Mouse (Mus musculus) hindbrain, embryonic 16.5 days (tissue): ENCODE data around the gene Zmiz1. TPM values are rescaled to one million over a fixed set of nuclear protein-coding genes. Genes with fewer than 3 reads are reported as not detected.
A peak's percentile ranks its signal among the peaks of the same experiment; 100 is the strongest.

Experiments used
- ATAC-seq: fragments of 200-750 bp; cut with Nextera tagmentation; 2 replicates; pipeline ENCODE4 v1.8.0; 2017; ENCODE audit warnings: moderate TSS enrichment, moderate library complexity
- H3K27ac ChIP-seq: fragments of 300-500 bp; sonication (generic); 2 replicates; pipeline ENCODE4 v1.5.1; 2014; ENCODE audit warnings: low read depth, mild to moderate bottlenecking, control low read depth, low read length, moderate library complexity
- H3K27me3 ChIP-seq: fragments of 300-500 bp; sonication (generic); replicated peaks from 2 replicates; pipeline ENCODE4 v1.6.1; 2014; ENCODE audit warnings: low read length; ENCODE audit not compliant: control insufficient read depth, insufficient read depth
- H3K36me3 ChIP-seq: fragments of 300-500 bp; sonication (generic); 2 replicates; pipeline ENCODE4 v1.6.1; 2014; ENCODE audit warnings: mild to moderate bottlenecking, low read length, moderate library complexity, mixed read lengths; ENCODE audit not compliant: control insufficient read depth, insufficient read depth
- H3K4me1 ChIP-seq: fragments of 300-500 bp; sonication (generic); 2 replicates; pipeline ENCODE4 v1.6.1; 2014; ENCODE audit warnings: low read depth, low read length; ENCODE audit not compliant: control insufficient read depth, insufficient read depth
- H3K4me2 ChIP-seq: fragments of 300-500 bp; sonication (generic); 2 replicates; pipeline ENCODE4 v1.6.1; 2014; ENCODE audit warnings: mild to moderate bottlenecking, low read length, control low read depth, moderate library complexity
- H3K4me3 ChIP-seq: fragments of 300-500 bp; sonication (generic); 2 replicates; pipeline ENCODE4 v1.5.1; 2014; ENCODE audit warnings: mild to moderate bottlenecking, low read length, control low read depth, moderate library complexity
- H3K9ac ChIP-seq: fragments of 300-500 bp; sonication (generic); 2 replicates; pipeline ENCODE4 v1.6.1; 2014; ENCODE audit warnings: low read depth, mild to moderate bottlenecking, control low read depth, low read length, moderate library complexity
- H3K9me3 ChIP-seq: fragments of 300-500 bp; sonication (generic); 2 replicates; pipeline ENCODE4 v1.6.1; 2014; ENCODE audit warnings: mild to moderate bottlenecking, low read length, moderate library complexity; ENCODE audit not compliant: control insufficient read depth
- WGBS: fragments of 180-500 bp; shearing (Covaris S2); extraction: QIAGEN DNeasy Blood & Tissue Kit; methylation state at CpG from one replicate; pipeline ENCODE4 v1.1.7; 2014; 5-methylcytosine and 5-hydroxymethylcytosine counted together
- polyA plus RNA-seq: library from polyadenylated mRNA; unstranded; fragments of >200 nt; fragmentation: Nextera tagmentation; extraction: Ambion mirVana; gene quantifications from 2 replicates; pipeline ENCODE4 v1.2.1, GENCODE M21; 2015

Zmiz1 gene
- 50.4 and 55.0 TPM in 2 replicates for polyA plus RNA-seq

DNA sequence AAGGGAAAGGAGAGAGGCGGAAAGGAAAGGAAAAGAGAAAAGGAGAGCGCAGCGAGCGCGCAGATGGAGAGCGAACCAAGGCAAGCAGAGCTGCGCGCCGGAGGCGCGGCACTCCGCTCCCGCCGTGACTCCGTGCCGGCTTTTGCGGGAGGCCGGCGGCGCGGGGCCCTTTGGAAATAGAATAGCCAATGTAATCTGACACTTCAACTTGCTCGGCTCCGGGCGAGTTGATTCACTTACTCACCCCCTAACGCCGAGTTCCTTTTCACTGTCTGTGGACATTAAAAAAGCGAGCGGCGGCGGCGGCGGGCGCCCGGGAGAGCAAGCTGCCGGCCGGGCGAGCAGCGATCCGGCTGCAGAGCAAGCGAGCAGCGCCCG lies at the start of gene Zmiz1:
Zmiz1 (plus strand) TSS at position 170 of the 378 bp plus-strand sequence.
- peak; percentile 48 for ATAC-seq
- peak within 1 kb of the TSS; percentile 94 for H3K4me2 ChIP-seq
- peak within 1 kb of the TSS; percentile 99 for H3K4me3 ChIP-seq
- H3K4me1 ChIP-seq = peaks cover 51% of the 10 kb centered on the region
- no peaks in the 10 kb centered on the region for H3K27me3 ChIP-seq
- H3K36me3 ChIP-seq = no peaks in the 10 kb centered on the region
- H3K9me3 ChIP-seq = no peaks in the 10 kb centered on the region
- H3K27ac ChIP-seq = peak within 1 kb of the TSS; percentile 98
- under 1% methylated on average over 41 of the region's 42 CpGs for WGBS
- H3K9ac ChIP-seq = peak within 1 kb of the TSS; percentile 98

DNA sequence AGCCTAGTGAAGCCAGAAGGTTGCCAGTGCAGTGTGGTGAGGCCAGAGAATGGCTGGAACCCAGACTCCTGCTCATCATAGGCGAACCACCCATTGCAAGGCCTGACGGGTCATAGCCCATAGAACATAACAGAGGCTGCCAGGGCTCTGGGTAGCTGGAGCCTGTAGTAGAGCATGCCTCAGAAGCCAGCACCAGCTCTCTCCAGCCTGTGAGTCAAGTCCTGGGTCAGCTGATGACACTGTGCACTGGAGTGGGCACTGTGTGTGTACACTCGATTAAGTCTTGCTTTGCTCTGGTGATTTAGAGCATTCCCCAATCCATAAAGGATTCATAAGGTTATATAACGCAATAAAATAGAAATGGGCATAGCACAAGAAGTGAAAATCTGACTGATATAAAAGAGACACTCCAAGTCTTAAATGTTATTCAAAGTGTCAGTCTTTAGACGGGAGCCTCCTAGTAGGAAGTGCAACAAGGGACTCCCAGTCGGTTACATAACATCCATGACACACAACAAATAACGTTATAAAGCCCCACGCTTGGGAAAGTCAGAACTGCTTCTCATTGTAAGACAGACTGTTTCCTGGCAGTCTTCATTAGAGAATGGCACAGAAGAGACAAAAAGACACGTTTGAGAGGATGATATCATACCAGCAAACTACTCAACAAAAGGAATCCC lies 47.0 kb upstream of the Zmiz1 start:
- H3K4me3 ChIP-seq = no peak overlapping the region
- no peak overlapping the region for H3K9ac ChIP-seq
- H3K36me3 ChIP-seq = no peaks in the 10 kb centered on the region
- no peaks in the 10 kb centered on the region; the same call in 1 of the 2 replicates for H3K4me1 ChIP-seq
- no peak overlapping the region for H3K27ac ChIP-seq
- no peak for ATAC-seq
- H3K4me2 ChIP-seq = no peak overlapping the region
- no peaks in the 10 kb centered on the region for H3K27me3 ChIP-seq
- 81% methylated on average over 9 of the region's 9 CpGs for WGBS
- H3K9me3 ChIP-seq = no peaks in the 10 kb centered on the region

DNA sequence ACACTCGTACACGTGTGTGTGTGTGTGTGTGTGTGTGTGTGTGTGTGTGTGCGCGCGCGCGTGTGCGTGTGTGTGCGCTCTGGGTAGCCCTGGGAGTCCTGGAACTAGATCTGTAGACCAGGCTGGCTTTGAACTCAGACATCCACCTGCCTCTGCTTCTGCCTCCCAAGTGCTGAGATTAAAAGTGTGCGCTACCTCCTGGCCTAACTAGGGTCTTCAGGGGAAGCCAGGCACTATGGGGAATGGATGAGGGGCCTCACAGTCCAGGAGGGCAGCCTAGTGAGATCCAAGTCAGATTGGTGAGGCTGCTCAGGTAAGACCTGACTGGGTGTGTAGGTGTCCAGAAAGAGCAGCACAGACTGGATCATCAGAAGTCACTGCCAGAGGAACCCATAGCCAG lies 46.2 kb upstream of the Zmiz1 start:
- no peak overlapping the region for H3K9ac ChIP-seq
- no peak overlapping the region for H3K4me2 ChIP-seq
- 97% methylated on average over 10 of the region's 10 CpGs for WGBS
- H3K4me3 ChIP-seq = no peak overlapping the region
- H3K4me1 ChIP-seq = no peaks in the 10 kb centered on the region
- H3K36me3 ChIP-seq = no peaks in the 10 kb centered on the region
- H3K27me3 ChIP-seq = no peaks in the 10 kb centered on the region
- no peak for ATAC-seq
- H3K27ac ChIP-seq = no peak overlapping the region
- H3K9me3 ChIP-seq = no peaks in the 10 kb centered on the region

DNA sequence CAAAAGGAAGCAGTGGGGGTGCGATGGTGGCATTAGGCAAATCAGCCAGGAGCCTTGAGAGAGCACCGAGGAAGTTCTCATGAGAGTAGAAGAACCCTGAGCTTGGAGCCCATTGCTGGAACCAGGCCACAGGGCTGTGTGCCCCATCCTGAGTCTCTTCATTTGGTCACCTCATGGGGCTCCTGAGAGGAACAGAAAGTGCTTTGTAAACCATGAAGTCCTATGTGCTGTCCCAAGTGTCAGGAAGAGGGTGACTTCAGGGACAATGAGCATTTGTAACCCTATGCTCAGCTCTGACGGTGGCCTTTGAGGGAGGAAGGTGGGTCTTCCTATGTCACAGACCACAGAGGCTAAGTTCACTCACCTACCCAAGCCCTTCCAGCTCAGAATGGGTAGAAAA lies 45.5 kb upstream of the Zmiz1 start:
- Histone ChIP-seq H3K27me3 (no peaks in the 10 kb centered on the region), H3K4me3 (no peak overlapping the region), H3K36me3 (no peaks in the 10 kb centered on the region), H3K27ac (no peak overlapping the region), H3K9ac (no peak overlapping the region), H3K9me3 (no peaks in the 10 kb centered on the region), H3K4me2 (no peak overlapping the region), H3K4me1 (no peaks in the 10 kb centered on the region)
- no peak for ATAC-seq
- 74% methylated on average over 3 of the region's 3 CpGs for WGBS

DNA sequence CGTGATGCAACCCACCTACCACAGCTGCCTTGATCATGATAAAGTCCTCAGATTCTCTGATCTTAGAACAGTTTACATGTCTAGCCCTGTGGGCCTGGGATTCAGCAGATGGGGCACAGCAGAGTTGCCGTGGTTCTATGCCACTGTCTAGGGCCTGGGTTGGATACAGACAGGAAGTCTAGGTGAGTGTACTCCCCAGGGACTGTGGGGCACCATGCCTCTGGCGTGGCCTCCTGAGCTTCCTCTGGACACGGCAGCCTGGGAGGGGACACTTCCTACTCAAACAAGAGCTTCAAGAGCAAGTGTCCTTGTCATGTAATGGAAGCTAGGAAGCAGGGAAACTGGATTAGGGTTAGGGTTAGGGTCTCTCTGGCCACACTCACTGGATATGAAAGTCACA lies 44.9 kb upstream of the Zmiz1 start:
- no peak overlapping the region for H3K4me3 ChIP-seq
- no peaks in the 10 kb centered on the region for H3K36me3 ChIP-seq
- H3K9ac ChIP-seq = no peak overlapping the region
- no peak overlapping the region for H3K27ac ChIP-seq
- no peaks in the 10 kb centered on the region for H3K4me1 ChIP-seq
- H3K9me3 ChIP-seq = no peaks in the 10 kb centered on the region
- H3K27me3 ChIP-seq = no peaks in the 10 kb centered on the region
- no peak for ATAC-seq
- WGBS = 77% methylated on average over 4 of the region's 4 CpGs
- H3K4me2 ChIP-seq = no peak overlapping the region

DNA sequence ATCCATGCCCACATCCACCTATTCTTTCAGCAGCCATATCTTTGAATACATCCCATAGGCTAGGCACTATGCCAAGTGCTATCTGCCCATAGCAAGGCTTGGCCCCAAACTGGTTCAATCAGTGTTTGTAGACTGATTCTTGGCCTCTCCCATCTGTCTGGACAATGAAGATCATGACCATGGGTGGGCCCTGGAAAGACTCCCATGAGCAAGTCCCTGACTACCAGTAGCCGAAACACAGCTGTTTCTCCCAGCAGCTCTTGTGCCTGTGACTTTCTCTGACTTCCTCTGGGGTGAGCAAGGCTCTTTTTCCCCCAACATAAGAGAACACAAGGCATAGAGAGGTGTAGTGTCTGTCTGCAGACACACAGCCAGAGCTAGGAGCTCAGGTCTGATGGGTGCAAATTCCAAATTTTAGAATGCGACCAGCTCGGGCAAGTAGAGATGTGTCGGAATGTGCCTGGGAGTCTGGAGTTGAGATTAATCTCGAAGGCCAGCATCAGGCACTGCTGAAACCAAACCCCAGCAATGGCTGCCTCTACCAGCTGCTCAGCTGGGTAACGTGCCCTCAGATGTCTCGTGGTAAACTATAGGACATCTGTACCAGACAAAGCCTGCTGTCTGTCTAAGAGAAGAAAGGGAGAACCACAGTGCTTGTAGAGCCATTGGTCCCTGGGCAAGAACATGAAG lies 38.8 kb upstream of the Zmiz1 start:
- H3K9me3 ChIP-seq = no peaks in the 10 kb centered on the region
- no peak overlapping the region for H3K9ac ChIP-seq
- WGBS = 73% methylated on average over 7 of the region's 7 CpGs
- no peak overlapping the region for H3K4me2 ChIP-seq
- no peak overlapping the region for H3K27ac ChIP-seq
- ATAC-seq = no peak
- peaks cover 11% of the 10 kb centered on the region for H3K4me1 ChIP-seq
- no peak overlapping the region for H3K4me3 ChIP-seq
- no peaks in the 10 kb centered on the region for H3K36me3 ChIP-seq
- no peaks in the 10 kb centered on the region for H3K27me3 ChIP-seq

DNA sequence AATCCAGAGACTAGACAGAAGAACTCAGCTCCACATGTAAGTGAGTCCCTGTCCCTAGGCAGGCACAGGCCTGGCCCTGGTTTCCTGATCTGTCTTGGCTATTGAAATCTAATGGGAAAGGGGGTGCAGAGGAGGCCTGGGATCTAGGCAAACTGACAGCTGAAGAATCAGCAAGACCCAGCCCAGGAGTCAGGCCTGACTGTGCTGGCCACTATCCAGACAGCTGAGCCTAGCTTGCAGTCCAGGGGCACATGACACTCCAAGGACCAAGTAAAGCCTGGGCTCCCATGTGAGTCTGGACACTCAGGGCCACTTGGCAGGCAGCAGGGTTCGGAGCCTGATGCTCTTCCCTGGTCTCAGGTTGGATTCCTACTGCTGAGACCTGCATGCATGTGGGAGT lies 38.0 kb upstream of the Zmiz1 start:
- WGBS = 70% methylated on average over 1 of the region's 1 CpGs
- H3K27me3 ChIP-seq = no peaks in the 10 kb centered on the region

DNA sequence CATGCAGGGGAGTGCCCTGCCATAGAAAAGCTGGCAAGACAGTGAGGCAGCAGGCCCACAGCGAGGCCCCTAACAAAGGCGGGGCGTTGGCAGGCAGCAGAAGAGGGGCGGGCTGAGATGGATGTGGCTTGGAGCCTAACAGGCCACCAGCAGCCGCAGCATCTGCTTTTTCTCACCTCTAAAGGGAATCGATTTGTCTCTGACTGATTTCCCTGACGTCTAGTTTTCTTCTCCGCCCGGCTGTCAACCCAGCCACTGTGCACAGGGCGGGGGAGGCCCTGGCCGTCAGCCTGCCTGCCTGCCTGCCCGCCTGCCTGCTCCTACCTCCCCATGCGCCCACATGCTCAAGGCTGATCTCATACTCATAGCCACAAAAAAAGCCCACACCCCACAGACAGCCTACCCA lies 37.4 kb upstream of the Zmiz1 start:
- WGBS = 11% methylated on average over 13 of the region's 13 CpGs
- no peak overlapping the region for H3K4me3 ChIP-seq
- H3K27ac ChIP-seq = peak overlapping the region; percentile 70
- peak; percentile 91 for ATAC-seq
- H3K9ac ChIP-seq = 0 out of 2 replicates have a peak overlapping the region, but pooled peaks have one; percentile 24
- no peaks in the 10 kb centered on the region for H3K9me3 ChIP-seq
- no peaks in the 10 kb centered on the region for H3K27me3 ChIP-seq
- H3K4me1 ChIP-seq = peaks cover 11% of the 10 kb centered on the region
- no peaks in the 10 kb centered on the region for H3K36me3 ChIP-seq
- no peak overlapping the region for H3K4me2 ChIP-seq

More for the DNA sequence above, 38.0 kb upstream of the Zmiz1 start:
- 0 out of 2 replicates have a peak overlapping the region, but pooled peaks have one; percentile 18 for H3K9ac ChIP-seq
- ATAC-seq = peak; percentile 50
- H3K27ac ChIP-seq = peak overlapping the region; percentile 70
- no peaks in the 10 kb centered on the region for H3K9me3 ChIP-seq
- no peak overlapping the region for H3K4me3 ChIP-seq
- no peaks in the 10 kb centered on the region for H3K36me3 ChIP-seq
- peaks cover 11% of the 10 kb centered on the region for H3K4me1 ChIP-seq
- H3K4me2 ChIP-seq = no peak overlapping the region

DNA sequence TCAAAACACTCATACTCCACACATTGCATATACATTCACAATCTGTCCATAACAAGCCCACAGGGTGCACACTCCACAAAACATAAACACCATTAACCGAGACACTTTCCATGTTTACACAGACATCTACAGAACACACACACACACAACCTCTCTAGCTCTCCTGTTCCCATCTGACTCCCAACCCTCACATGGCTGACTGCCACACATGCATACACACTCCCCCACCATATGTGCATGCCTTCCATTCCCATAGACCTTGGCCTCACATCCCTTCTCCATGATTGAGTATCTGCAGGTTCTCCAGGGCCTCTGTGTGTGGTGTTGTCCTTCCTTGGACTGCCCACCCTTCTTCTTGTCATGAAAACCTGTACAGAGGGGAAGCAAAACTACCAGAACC lies 36.0 kb upstream of the Zmiz1 start:
- no peak overlapping the region for H3K27ac ChIP-seq
- no peak overlapping the region for H3K4me3 ChIP-seq
- H3K9me3 ChIP-seq = no peaks in the 10 kb centered on the region
- H3K4me2 ChIP-seq = no peak overlapping the region
- ATAC-seq = no peak
- 84% methylated on average over 1 of the region's 1 CpGs for WGBS
- no peaks in the 10 kb centered on the region for H3K36me3 ChIP-seq
- H3K27me3 ChIP-seq = no peaks in the 10 kb centered on the region
- no peak overlapping the region for H3K9ac ChIP-seq
- peaks cover 11% of the 10 kb centered on the region for H3K4me1 ChIP-seq
